Mouse (Mus musculus) liver, adult 2 months (tissue): ENCODE results near the gene Brinp3.

Experiments used
- CTCF ChIP-seq: fragments of 200-500 bp; IDR thresholded peaks from 2 replicates; pipeline ENCODE4 v1.5.1; 2011; ENCODE audit warnings: low read depth, low read length, control low read depth
- POLR2A ChIP-seq: fragments of 200-500 bp; IDR thresholded peaks from 2 replicates; pipeline ENCODE4 v1.6.1; 2011; ENCODE audit warnings: low read length, control low read depth; ENCODE audit not compliant: insufficient read depth; ENCODE audit errors: extremely low read depth

GRCm38 (mm10) chr1:146495386-146495785 is 826 bp downstream of the Brinp3 start:
- TF ChIP-seq POLR2A: no peak
- no peak for TF ChIP-seq CTCF
